Mouse (Mus musculus): Measurements from ENCODE around the gene Umps. TPM values are rescaled to one million over a fixed set of nuclear protein-coding genes. Genes with fewer than 3 reads are reported as not detected.

Gene Umps
- total and polyA plus RNA-seq, 3 experiments: 109 to 132 TPM; not detected in 1

DNA sequence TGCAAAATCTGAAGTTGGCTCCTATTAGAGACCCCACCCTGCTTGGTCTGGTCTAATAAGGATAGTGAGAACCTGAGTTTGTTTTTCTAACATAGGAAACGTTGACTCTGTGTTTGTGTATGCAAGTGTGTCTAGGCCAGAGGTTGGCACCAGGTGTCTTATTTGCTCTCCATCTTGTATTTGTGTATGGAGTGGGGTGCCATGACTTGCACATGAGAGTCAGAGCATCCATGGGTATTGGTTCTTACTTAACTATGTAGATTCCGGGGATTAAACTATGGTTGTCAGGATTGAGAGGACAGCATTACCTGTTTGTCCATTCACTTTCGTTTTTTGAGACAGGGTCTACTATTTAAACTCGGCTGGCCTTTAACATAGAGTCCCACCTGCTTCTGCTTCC is 13.8 kb downstream of the Umps start:
- Histone ChIP-seq H3K27ac (ENCODE audit: control insufficient read depth, low read depth, low read length) (no peak overlapping the region), H3K9ac (ENCODE audit: control insufficient read depth, low read depth, low read length, poor library complexity, severe bottlenecking) (no peak overlapping the region), H3K4me3 (ENCODE audit: control insufficient read depth in 1 of 2, insufficient read depth in 1 of 2, low read depth in 2 of 2, low read length in 2 of 2) (no peak overlapping the region), H3K36me3 (ENCODE audit: control insufficient read depth in 1 of 2, insufficient read depth in 2 of 2, low read length in 2 of 2) (peaks cover 15 to 20% of the 10 kb centered on the region in 2 experiments), H3K9me3 (replicated peaks; ENCODE audit: insufficient read depth, low read length) (no peaks in the 10 kb centered on the region), H3K27me3 (ENCODE audit: control insufficient read depth in 1 of 2, insufficient read depth in 2 of 2, low read length in 2 of 2) (no peaks in the 10 kb centered on the region), H3K4me1 (ENCODE audit: control insufficient read depth in 1 of 2, insufficient read depth in 2 of 2, low read length in 2 of 2) (peaks cover 6 to 13% of the 10 kb centered on the region in 2 experiments), H3K79me2 (ENCODE audit: control insufficient read depth, insufficient read depth, low read length, poor library complexity) (no peaks in the 10 kb centered on the region)
- DNase-seq (ENCODE audit: low read depth, low spot score): no peak
- no peak for TF ChIP-seq ETS1 (IDR thresholded peaks at IDR 0.05; ENCODE audit: low read depth, low read length)

DNA sequence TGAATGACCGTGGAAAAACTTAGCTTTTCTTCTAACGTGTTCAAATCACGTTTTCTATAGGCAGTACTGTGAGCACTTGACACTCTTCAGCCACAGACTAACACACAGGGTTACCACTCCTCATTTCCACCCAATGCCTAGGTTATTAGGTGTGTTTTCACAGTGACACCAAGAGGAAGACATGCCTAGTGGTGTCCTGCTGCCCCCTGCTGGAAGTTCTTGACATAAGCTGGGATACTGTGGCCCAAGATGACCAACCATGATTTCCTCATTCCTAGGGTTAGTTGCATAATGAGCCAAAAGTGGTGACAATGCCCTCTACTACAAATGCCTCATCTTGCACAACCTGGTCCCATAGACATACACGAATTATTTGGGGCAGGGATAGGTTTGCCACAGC is 16.0 kb downstream of the Umps start:
- peak; percentile 84 for DNase-seq (ENCODE audit: low read depth, low spot score)
- Histone ChIP-seq H3K27me3 (ENCODE audit: control insufficient read depth in 1 of 2, insufficient read depth in 2 of 2, low read length in 2 of 2) (no peaks in the 10 kb centered on the region), H3K27ac (ENCODE audit: control insufficient read depth, low read depth, low read length) (no peak overlapping the region), H3K4me3 (ENCODE audit: control insufficient read depth in 1 of 2, insufficient read depth in 1 of 2, low read depth in 2 of 2, low read length in 2 of 2) (no peak overlapping the region), H3K79me2 (ENCODE audit: control insufficient read depth, insufficient read depth, low read length, poor library complexity) (no peaks in the 10 kb centered on the region), H3K9me3 (replicated peaks; ENCODE audit: insufficient read depth, low read length) (no peaks in the 10 kb centered on the region), H3K36me3 (ENCODE audit: control insufficient read depth in 1 of 2, insufficient read depth in 2 of 2, low read length in 2 of 2) (peaks cover 5 to 11% of the 10 kb centered on the region in 2 experiments; a peak in 3 of 4 replicates), H3K4me1 (ENCODE audit: control insufficient read depth in 1 of 2, insufficient read depth in 2 of 2, low read length in 2 of 2) (peaks cover 5 to 6% of the 10 kb centered on the region in 2 experiments; a peak in 3 of 4 replicates), H3K9ac (ENCODE audit: control insufficient read depth, low read depth, low read length, poor library complexity, severe bottlenecking) (no peak overlapping the region)
- TF ChIP-seq ZC3H11A (IDR thresholded peaks at IDR 0.05; ENCODE audit: low read depth, low read length) (peak; percentile 83), TBP (IDR thresholded peaks at IDR 0.05; ENCODE audit: low read depth, low read length) (0 out of 2 replicates have a peak, but pooled peaks have one; percentile 26), POLR2AphosphoS2 (IDR thresholded peaks at IDR 0.05; ENCODE audit: low read length) (peak; percentile 44; the same call in 1 of the 2 replicates), ZNF384 (IDR thresholded peaks at IDR 0.05; ENCODE audit: low read depth, low read length) (0 out of 2 replicates have a peak, but pooled peaks have one; percentile 28), JUND (IDR thresholded peaks at IDR 0.05; ENCODE audit: low read depth, low read length) (0 out of 2 replicates have a peak, but pooled peaks have one; percentile 20), CTCF (IDR thresholded peaks at IDR 0.05 in 2 of 3, conservative IDR thresholded peaks at IDR 0.05 in 1 of 3; ENCODE audit: control insufficient read depth in 1 of 3, insufficient read depth in 1 of 3, low read depth in 2 of 3, low read length in 3 of 3, poor library complexity in 1 of 3, severe bottlenecking in 1 of 3) (peak; percentile 85 to 97 (median 95)), RAD21 (IDR thresholded peaks at IDR 0.05; ENCODE audit: low read depth, low read length) (peak; percentile 92), SMC3 (IDR thresholded peaks at IDR 0.05; ENCODE audit: low read depth, low read length) (peak; percentile 93), TCF12 (IDR thresholded peaks at IDR 0.05; ENCODE audit: low read depth, low read length) (no peak), MEF2A (IDR thresholded peaks at IDR 0.05; ENCODE audit: extremely low read depth, insufficient replicate concordance, low read depth, low read length, poor library complexity, severe bottlenecking) (no peak), MYB (IDR thresholded peaks at IDR 0.05; ENCODE audit: low read depth, low read length) (0 out of 2 replicates have a peak, but pooled peaks have one; percentile 24), USF1 (IDR thresholded peaks at IDR 0.05; ENCODE audit: low read depth, low read length) (no peak), KAT2A (conservative IDR thresholded peaks at IDR 0.05; ENCODE audit: low read depth, low read length) (no peak), MAX (IDR thresholded peaks at IDR 0.05; ENCODE audit: low read length) (peak; percentile 20; the same call in 1 of the 2 replicates)

Measured in MEL (cell line).